Mouse (Mus musculus): ENCODE results near the gene Sirpb1b. TPM values are rescaled to one million over a fixed set of nuclear protein-coding genes. Genes with fewer than 3 reads are reported as not detected.
"Not testable (repeated sequence)": the region's sequence is repeated elsewhere in the genome, so short reads cannot be mapped to it uniquely, and the experiment has no call there.

Sirpb1b gene
- not detected in 2 replicates for polyA plus RNA-seq (2014; fragmentation: Nextera tagmentation; extraction: Ambion mirVana)

GRCm38 (mm10) chr3:15574887-15575286, at the start of gene Sirpb1b:
Gene Sirpb1b (minus strand): TSS chr3:15575065.
- H3K9ac ChIP-seq (replicated peaks; ENCODE audit: low read depth, low read length); H3K4me2 ChIP-seq (ENCODE audit: low read depth, low read length); ATAC-seq (ENCODE audit: low read depth); H3K4me3 ChIP-seq (ENCODE audit: low read depth, low read length); H3K36me3 ChIP-seq (ENCODE audit: control insufficient read depth, insufficient read depth, low read length); H3K9me3 ChIP-seq (ENCODE audit: control insufficient read depth, low read length); H3K27me3 ChIP-seq (ENCODE audit: control insufficient read depth, insufficient read depth, low read length); H3K27ac ChIP-seq (ENCODE audit: low read depth, low read length); H3K4me1 ChIP-seq (ENCODE audit: control insufficient read depth, insufficient read depth, low read length): not testable (repeated sequence)
- no CpG with 5 or more reads among the region's 1 CpGs for WGBS

- H3K4me2 ChIP-seq (ENCODE audit: low read depth, low read length); ATAC-seq (ENCODE audit: low read depth); H3K9me3 ChIP-seq (ENCODE audit: control insufficient read depth, low read length); H3K9ac ChIP-seq (replicated peaks; ENCODE audit: low read depth, low read length); H3K4me3 ChIP-seq (ENCODE audit: low read depth, low read length); H3K27me3 ChIP-seq (ENCODE audit: control insufficient read depth, insufficient read depth, low read length); H3K27ac ChIP-seq (ENCODE audit: low read depth, low read length); H3K4me1 ChIP-seq (ENCODE audit: control insufficient read depth, insufficient read depth, low read length); H3K36me3 ChIP-seq (ENCODE audit: control insufficient read depth, insufficient read depth, low read length): not testable (repeated sequence)
- 97% methylated on average over 2 of the region's 2 CpGs for WGBS
These were observed 15.7 kb upstream of the Sirpb1b start for GRCm38 (mm10) chr3:15590377-15591117.

GRCm38 (mm10) chr3:15586665-15587064, 11.8 kb upstream of the Sirpb1b start:
- H3K27me3 ChIP-seq (ENCODE audit: control insufficient read depth, insufficient read depth, low read length); H3K4me1 ChIP-seq (ENCODE audit: control insufficient read depth, insufficient read depth, low read length); ATAC-seq (ENCODE audit: low read depth); H3K9ac ChIP-seq (replicated peaks; ENCODE audit: low read depth, low read length); H3K36me3 ChIP-seq (ENCODE audit: control insufficient read depth, insufficient read depth, low read length); H3K4me3 ChIP-seq (ENCODE audit: low read depth, low read length); H3K9me3 ChIP-seq (ENCODE audit: control insufficient read depth, low read length); H3K4me2 ChIP-seq (ENCODE audit: low read depth, low read length); H3K27ac ChIP-seq (ENCODE audit: low read depth, low read length): not testable (repeated sequence)
- 91% methylated on average over 1 of the region's 1 CpGs for WGBS

- H3K9ac ChIP-seq (replicated peaks; ENCODE audit: low read depth, low read length), result no peak overlapping the region
- 83% methylated on average over 1 of the region's 1 CpGs for WGBS
These were observed 8.6 kb upstream of the Sirpb1b start for GRCm38 (mm10) chr3:15583452-15583851.

GRCm38 (mm10) chr3:15582948-15583347, 8.1 kb upstream of the Sirpb1b start:
- not testable (repeated sequence) for H3K4me3 ChIP-seq (ENCODE audit: low read depth, low read length); H3K4me2 ChIP-seq (ENCODE audit: low read depth, low read length); H3K36me3 ChIP-seq (ENCODE audit: control insufficient read depth, insufficient read depth, low read length); H3K27ac ChIP-seq (ENCODE audit: low read depth, low read length); H3K9ac ChIP-seq (replicated peaks; ENCODE audit: low read depth, low read length); ATAC-seq (ENCODE audit: low read depth); H3K9me3 ChIP-seq (ENCODE audit: control insufficient read depth, low read length); H3K4me1 ChIP-seq (ENCODE audit: control insufficient read depth, insufficient read depth, low read length); H3K27me3 ChIP-seq (ENCODE audit: control insufficient read depth, insufficient read depth, low read length)
- 88% methylated on average over 3 of the region's 3 CpGs for WGBS

More at GRCm38 (mm10) chr3:15583452-15583851, 8.6 kb upstream of the Sirpb1b start:
- no peaks in the 10 kb centered on the region for H3K27me3 ChIP-seq (ENCODE audit: control insufficient read depth, insufficient read depth, low read length)
- H3K4me3 ChIP-seq (ENCODE audit: low read depth, low read length), result no peak overlapping the region
- H3K27ac ChIP-seq (ENCODE audit: low read depth, low read length), result no peak overlapping the region
- no peak overlapping the region for H3K4me2 ChIP-seq (ENCODE audit: low read depth, low read length)
- no peaks in the 10 kb centered on the region for H3K4me1 ChIP-seq (ENCODE audit: control insufficient read depth, insufficient read depth, low read length)
- H3K36me3 ChIP-seq (ENCODE audit: control insufficient read depth, insufficient read depth, low read length), result no peaks in the 10 kb centered on the region
- H3K9me3 ChIP-seq (ENCODE audit: control insufficient read depth, low read length), result no peaks in the 10 kb centered on the region
- ATAC-seq (ENCODE audit: low read depth), result no peak

GRCm38 (mm10) chr3:15576466-15576865, 1.6 kb upstream of the Sirpb1b start:
- not testable (repeated sequence) for H3K4me3 ChIP-seq (ENCODE audit: low read depth, low read length); H3K9me3 ChIP-seq (ENCODE audit: control insufficient read depth, low read length); ATAC-seq (ENCODE audit: low read depth); H3K9ac ChIP-seq (replicated peaks; ENCODE audit: low read depth, low read length); H3K36me3 ChIP-seq (ENCODE audit: control insufficient read depth, insufficient read depth, low read length); H3K4me2 ChIP-seq (ENCODE audit: low read depth, low read length); H3K4me1 ChIP-seq (ENCODE audit: control insufficient read depth, insufficient read depth, low read length); H3K27me3 ChIP-seq (ENCODE audit: control insufficient read depth, insufficient read depth, low read length); H3K27ac ChIP-seq (ENCODE audit: low read depth, low read length)

GRCm38 (mm10) chr3:15528589-15528988, 46.3 kb downstream of the Sirpb1b start:
- no peaks in the 10 kb centered on the region for H3K4me1 ChIP-seq (ENCODE audit: control insufficient read depth, insufficient read depth, low read length)

GRCm38 (mm10) chr3:15513608-15514007, 61.3 kb downstream of the Sirpb1b start:
- WGBS, result 90% methylated on average over 9 of the region's 11 CpGs
- ATAC-seq (ENCODE audit: low read depth); H3K27me3 ChIP-seq (ENCODE audit: control insufficient read depth, insufficient read depth, low read length); H3K4me3 ChIP-seq (ENCODE audit: low read depth, low read length); H3K4me2 ChIP-seq (ENCODE audit: low read depth, low read length); H3K4me1 ChIP-seq (ENCODE audit: control insufficient read depth, insufficient read depth, low read length); H3K9me3 ChIP-seq (ENCODE audit: control insufficient read depth, low read length); H3K9ac ChIP-seq (replicated peaks; ENCODE audit: low read depth, low read length); H3K36me3 ChIP-seq (ENCODE audit: control insufficient read depth, insufficient read depth, low read length); H3K27ac ChIP-seq (ENCODE audit: low read depth, low read length): not testable (repeated sequence)

More at GRCm38 (mm10) chr3:15528589-15528988, 46.3 kb downstream of the Sirpb1b start:
- ATAC-seq (ENCODE audit: low read depth), result no peak
- H3K9ac ChIP-seq (replicated peaks; ENCODE audit: low read depth, low read length), result no peak overlapping the region
- H3K27ac ChIP-seq (ENCODE audit: low read depth, low read length), result no peak overlapping the region
- no peaks in the 10 kb centered on the region for H3K36me3 ChIP-seq (ENCODE audit: control insufficient read depth, insufficient read depth, low read length)
- no peak overlapping the region for H3K4me2 ChIP-seq (ENCODE audit: low read depth, low read length)
- H3K4me3 ChIP-seq (ENCODE audit: low read depth, low read length), result no peak overlapping the region
- H3K27me3 ChIP-seq (ENCODE audit: control insufficient read depth, insufficient read depth, low read length), result no peaks in the 10 kb centered on the region
- H3K9me3 ChIP-seq (ENCODE audit: control insufficient read depth, low read length), result no peaks in the 10 kb centered on the region

- H3K9ac ChIP-seq (replicated peaks; ENCODE audit: low read depth, low read length); H3K27ac ChIP-seq (ENCODE audit: low read depth, low read length); H3K4me2 ChIP-seq (ENCODE audit: low read depth, low read length); ATAC-seq (ENCODE audit: low read depth); H3K4me3 ChIP-seq (ENCODE audit: low read depth, low read length); H3K36me3 ChIP-seq (ENCODE audit: control insufficient read depth, insufficient read depth, low read length); H3K9me3 ChIP-seq (ENCODE audit: control insufficient read depth, low read length); H3K27me3 ChIP-seq (ENCODE audit: control insufficient read depth, insufficient read depth, low read length); H3K4me1 ChIP-seq (ENCODE audit: control insufficient read depth, insufficient read depth, low read length): not testable (repeated sequence)
- 85% methylated on average over 3 of the region's 3 CpGs for WGBS
These were observed 67.0 kb downstream of the Sirpb1b start for GRCm38 (mm10) chr3:15507792-15508321.
